Mouse (Mus musculus) liver, postnatal 0 days (tissue): ENCODE measurements around the gene Lcmt1.

Source experiments
- CTCF ChIP-seq: sonication (generic); IDR thresholded peaks from 2 replicates; pipeline ENCODE4 v1.5.1; 2016; ENCODE audit warnings: antibody characterized with exemption, low read depth
- EP300 ChIP-seq: IDR thresholded peaks from 2 replicates; pipeline ENCODE4 v1.6.1; 2016; ENCODE audit warnings: antibody characterized with exemption, low read depth, mild to moderate bottlenecking

GRCm38 (mm10) chr7:123397369-123397768 is 27.8 kb downstream of the Lcmt1 start:
- TF ChIP-seq CTCF (no peak), EP300 (no peak)
